In genomic region chr6:125148926-125149568, GRCm38 (mm10) we compare ENCODE assay signal across 8 mouse cellular contexts. TPM values are rescaled to one million over a fixed set of nuclear protein-coding genes. Genes with fewer than 3 reads are reported as not detected.
DNase-seq lines count a peak whose midpoint lies in the region; ATAC-seq and TF ChIP-seq lines count a peak whose summit lies in the region.

No protein-coding gene starts in this region.

- H3K4me3 ChIP-seq in forebrain, postnatal 0 days (ENCODE audit: low read depth, low read length) = no peak overlapping the region
- H3K4me3 ChIP-seq in forebrain, embryonic 16.5 days (replicated peaks; ENCODE audit: low read length) = no peak overlapping the region
- peak overlapping the region; percentile 79 for H3K4me3 ChIP-seq in gastrocnemius, adult 2 months
- no peak overlapping the region for H3K4me3 ChIP-seq in intestine, embryonic 15.5 days (replicated peaks)
- H3K4me3 ChIP-seq in limb, embryonic 13.5 days = 0 out of 2 replicates have a peak overlapping the region, but pooled peaks have one; percentile 2
- H3K4me3 ChIP-seq in stomach, embryonic 14.5 days (ENCODE audit: low read depth, low read length) = no peak overlapping the region

- H3K9ac ChIP-seq in forebrain, postnatal 0 days = no peak overlapping the region
- no peak overlapping the region for H3K9ac ChIP-seq in forebrain, embryonic 16.5 days (replicated peaks; ENCODE audit: low read depth, low read length)
- peak overlapping the region; percentile 30; the same call in 1 of the 2 replicates for H3K9ac ChIP-seq in intestine, embryonic 15.5 days
- H3K9ac ChIP-seq in limb, embryonic 13.5 days = peak overlapping the region; percentile 51
- no peak overlapping the region for H3K9ac ChIP-seq in stomach, embryonic 14.5 days (replicated peaks; ENCODE audit: low read depth, low read length)

- H3K27me3 ChIP-seq in forebrain, postnatal 0 days (ENCODE audit: insufficient read depth, low read length) = no peaks in the 10 kb centered on the region
- no peaks in the 10 kb centered on the region for H3K27me3 ChIP-seq in forebrain, embryonic 16.5 days (replicated peaks; ENCODE audit: control insufficient read depth, insufficient read depth, low read length)
- no peaks in the 10 kb centered on the region for H3K27me3 ChIP-seq in intestine, embryonic 15.5 days (replicated peaks)
- H3K27me3 ChIP-seq in limb, embryonic 13.5 days = no peaks in the 10 kb centered on the region
- no peaks in the 10 kb centered on the region for H3K27me3 ChIP-seq in stomach, embryonic 14.5 days (ENCODE audit: control insufficient read depth, insufficient read depth, low read length)

- H3K36me3 ChIP-seq in forebrain, postnatal 0 days (ENCODE audit: insufficient read depth) = peaks cover 34% of the 10 kb centered on the region
- peaks cover 2% of the 10 kb centered on the region; the same call in 1 of the 2 replicates for H3K36me3 ChIP-seq in forebrain, embryonic 16.5 days (ENCODE audit: control insufficient read depth, insufficient read depth)
- H3K36me3 ChIP-seq in intestine, embryonic 15.5 days = peaks cover 5% of the 10 kb centered on the region; the same call in 1 of the 2 replicates
- H3K36me3 ChIP-seq in limb, embryonic 13.5 days = peaks cover 46% of the 10 kb centered on the region
- peaks cover 4% of the 10 kb centered on the region; the same call in 1 of the 2 replicates for H3K36me3 ChIP-seq in stomach, embryonic 14.5 days (ENCODE audit: control insufficient read depth, insufficient read depth, low read length)

- H3K4me2 ChIP-seq in forebrain, postnatal 0 days (ENCODE audit: low read depth) = no peak overlapping the region
- H3K4me2 ChIP-seq in forebrain, embryonic 16.5 days (ENCODE audit: low read length) = no peak overlapping the region
- no peak overlapping the region for H3K4me2 ChIP-seq in intestine, embryonic 15.5 days (replicated peaks)
- peak overlapping the region; percentile 25 for H3K4me2 ChIP-seq in limb, embryonic 13.5 days (replicated peaks)
- H3K4me2 ChIP-seq in stomach, embryonic 14.5 days (replicated peaks; ENCODE audit: low read depth, low read length) = peak overlapping the region; percentile 14; the same call in 1 of the 2 replicates

- H3K4me1 ChIP-seq in forebrain, postnatal 0 days (ENCODE audit: insufficient read depth) = peaks cover 22% of the 10 kb centered on the region
- H3K4me1 ChIP-seq in forebrain, embryonic 16.5 days (replicated peaks; ENCODE audit: control insufficient read depth, insufficient read depth, low read length) = peaks cover 37% of the 10 kb centered on the region
- peaks cover 40% of the 10 kb centered on the region for H3K4me1 ChIP-seq in intestine, embryonic 15.5 days (replicated peaks)
- peaks cover 50% of the 10 kb centered on the region for H3K4me1 ChIP-seq in limb, embryonic 13.5 days
- peaks cover 21% of the 10 kb centered on the region for H3K4me1 ChIP-seq in stomach, embryonic 14.5 days (ENCODE audit: control insufficient read depth, insufficient read depth, low read length)

- H3K9me3 ChIP-seq in forebrain, postnatal 0 days (ENCODE audit: low read length) = no peaks in the 10 kb centered on the region
- H3K9me3 ChIP-seq in forebrain, embryonic 16.5 days (ENCODE audit: control insufficient read depth, low read length) = no peaks in the 10 kb centered on the region
- H3K9me3 ChIP-seq in intestine, embryonic 15.5 days = no peaks in the 10 kb centered on the region
- H3K9me3 ChIP-seq in limb, embryonic 13.5 days = no peaks in the 10 kb centered on the region
- H3K9me3 ChIP-seq in stomach, embryonic 14.5 days (ENCODE audit: control insufficient read depth, low read depth, low read length) = no peaks in the 10 kb centered on the region

- peak; percentile 35 for DNase-seq in forebrain, postnatal 0 days
- peak; percentile 82 for DNase-seq in Muller cell, postnatal 12 days (ENCODE audit: inconsistent ontology term)
- DNase-seq in gastrocnemius, adult 2 months = peak; percentile 94
- DNase-seq in urinary bladder, postnatal 25 days (ENCODE audit: low spot score) = no peak

- WGBS in forebrain, postnatal 0 days = 73% methylated on average over 16 of the region's 16 CpGs
- WGBS in forebrain, embryonic 16.5 days = 76% methylated on average over 16 of the region's 16 CpGs
- WGBS in intestine, embryonic 15.5 days = 73% methylated on average over 16 of the region's 16 CpGs
- WGBS in limb, embryonic 13.5 days = 77% methylated on average over 16 of the region's 16 CpGs
- 78% methylated on average over 16 of the region's 16 CpGs for WGBS in stomach, embryonic 14.5 days

- intact Hi-C loops in gastrocnemius, adult 2 months (cut with DNase I) = loop anchor here (2.0 to 5.0 kb wide), 2 partner anchors 18 to 83 kb away; partner anchors contain the start of genes Gapdh and Tapbpl

- TF ChIP-seq CTCF in forebrain, postnatal 0 days (IDR thresholded peaks at IDR 0.05; ENCODE audit: low read depth) = no peak
- TF ChIP-seq CTCF in gastrocnemius, adult 2 months (IDR thresholded peaks at IDR 0.05) = no peak

- no peak for ATAC-seq in forebrain, postnatal 0 days
- ATAC-seq in forebrain, embryonic 16.5 days = no peak
- ATAC-seq in intestine, embryonic 15.5 days = no peak
- ATAC-seq in limb, embryonic 13.5 days (ENCODE audit: low FRiP score, low read depth) = no peak
- ATAC-seq in stomach, embryonic 14.5 days (ENCODE audit: insufficient number of reproducible peaks, insufficient read depth, low FRiP score, low read depth) = no peak

- peak overlapping the region; percentile 29; the same call in 1 of the 2 replicates for H3K27ac ChIP-seq in forebrain, postnatal 0 days (ENCODE audit: low read depth, low read length)
- H3K27ac ChIP-seq in forebrain, embryonic 16.5 days (ENCODE audit: low read length) = no peak overlapping the region
- peak overlapping the region; percentile 94 for H3K27ac ChIP-seq in gastrocnemius, adult 2 months
- H3K27ac ChIP-seq in intestine, embryonic 15.5 days = 0 out of 2 replicates have a peak overlapping the region, but pooled peaks have one; percentile 15
- peak overlapping the region; percentile 73 for H3K27ac ChIP-seq in limb, embryonic 13.5 days
- no peak overlapping the region for H3K27ac ChIP-seq in stomach, embryonic 14.5 days (ENCODE audit: low read length)

RNA-seq across cellular contexts. Expression of gene Iffo1, which starts 4.0 kb away (rescaled TPM):
- total RNA-seq in forebrain, postnatal 0 days (2014; rRNA removed) = 24.6 and 28.8 TPM in 2 replicates
- 12.8 and 18.3 TPM in 2 replicates for polyA plus RNA-seq in forebrain, postnatal 0 days (2015; fragmentation: Nextera tagmentation; extraction: Ambion mirVana)
- polyA plus RNA-seq in forebrain, embryonic 16.5 days (2015; fragmentation: Nextera tagmentation; extraction: Ambion mirVana) = 17.3 and 19.3 TPM in 2 replicates
- 1 to 10 TPM; 7.8 to 9.4 TPM for total RNA-seq in gastrocnemius, adult 2 months (2021)
- 6.9 and 7.2 TPM in 2 replicates for polyA plus RNA-seq in intestine, embryonic 15.5 days (2015; fragmentation: Nextera tagmentation; extraction: Ambion mirVana)
- 31.5 and 33.1 TPM in 2 replicates for polyA plus RNA-seq in limb, embryonic 13.5 days (2015; fragmentation: Nextera tagmentation; extraction: Ambion mirVana)
- polyA plus RNA-seq in stomach, embryonic 14.5 days (2014; fragmentation: Nextera tagmentation; extraction: Ambion mirVana) = 7.4 and 9.2 TPM in 2 replicates

RNA-seq across cellular contexts. Expression of gene Gapdh, which starts 17.2 kb away (rescaled TPM):
- 2,022 and 2,511 TPM in 2 replicates for total RNA-seq in forebrain, postnatal 0 days (2014; rRNA removed)
- polyA plus RNA-seq in forebrain, postnatal 0 days (2015; fragmentation: Nextera tagmentation; extraction: Ambion mirVana) = 1,543 and 1,551 TPM in 2 replicates
- 1,297 and 1,346 TPM in 2 replicates for polyA plus RNA-seq in forebrain, embryonic 16.5 days (2015; fragmentation: Nextera tagmentation; extraction: Ambion mirVana)
- over 10,000 TPM in 1 of 2 experiments, 1,000 to 10,000 TPM in 1; 9,742 to 11,894 TPM for total RNA-seq in gastrocnemius, adult 2 months (2021)
- 2,230 and 2,316 TPM in 2 replicates for polyA plus RNA-seq in intestine, embryonic 15.5 days (2015; fragmentation: Nextera tagmentation; extraction: Ambion mirVana)
- 1,893 and 1,983 TPM in 2 replicates for polyA plus RNA-seq in limb, embryonic 13.5 days (2015; fragmentation: Nextera tagmentation; extraction: Ambion mirVana)
- 1,945 and 1,966 TPM in 2 replicates for polyA plus RNA-seq in stomach, embryonic 14.5 days (2014; fragmentation: Nextera tagmentation; extraction: Ambion mirVana)

RNA-seq across cellular contexts. Expression of gene Nop2, which starts 17.3 kb away (rescaled TPM):
- total RNA-seq in forebrain, postnatal 0 days (2014; rRNA removed) = 47.2 and 56.0 TPM in 2 replicates
- polyA plus RNA-seq in forebrain, postnatal 0 days (2015; fragmentation: Nextera tagmentation; extraction: Ambion mirVana) = 39.6 and 43.5 TPM in 2 replicates
- 54.4 and 55.3 TPM in 2 replicates for polyA plus RNA-seq in forebrain, embryonic 16.5 days (2015; fragmentation: Nextera tagmentation; extraction: Ambion mirVana)
- total RNA-seq in gastrocnemius, adult 2 months (2021) = 10 to 100 TPM; 17.9 to 18.1 TPM
- 68.1 and 70.3 TPM in 2 replicates for polyA plus RNA-seq in intestine, embryonic 15.5 days (2015; fragmentation: Nextera tagmentation; extraction: Ambion mirVana)
- polyA plus RNA-seq in limb, embryonic 13.5 days (2015; fragmentation: Nextera tagmentation; extraction: Ambion mirVana) = 65.6 and 67.1 TPM in 2 replicates
- polyA plus RNA-seq in stomach, embryonic 14.5 days (2014; fragmentation: Nextera tagmentation; extraction: Ambion mirVana) = 52.3 and 55.4 TPM in 2 replicates

RNA-seq across cellular contexts. Expression of gene Ncapd2, which starts 42.5 kb away (rescaled TPM):
- 32.5 and 43.5 TPM in 2 replicates for total RNA-seq in forebrain, postnatal 0 days (2014; rRNA removed)
- polyA plus RNA-seq in forebrain, postnatal 0 days (2015; fragmentation: Nextera tagmentation; extraction: Ambion mirVana) = 18.9 and 25.8 TPM in 2 replicates
- polyA plus RNA-seq in forebrain, embryonic 16.5 days (2015; fragmentation: Nextera tagmentation; extraction: Ambion mirVana) = 91.4 and 91.6 TPM in 2 replicates
- 1 to 10 TPM; 6.5 to 9.8 TPM for total RNA-seq in gastrocnemius, adult 2 months (2021)
- polyA plus RNA-seq in intestine, embryonic 15.5 days (2015; fragmentation: Nextera tagmentation; extraction: Ambion mirVana) = 83.3 and 96.9 TPM in 2 replicates
- 146 and 148 TPM in 2 replicates for polyA plus RNA-seq in limb, embryonic 13.5 days (2015; fragmentation: Nextera tagmentation; extraction: Ambion mirVana)
- polyA plus RNA-seq in stomach, embryonic 14.5 days (2014; fragmentation: Nextera tagmentation; extraction: Ambion mirVana) = 107 and 109 TPM in 2 replicates

RNA-seq across cellular contexts. Expression of gene Mrpl51, which starts 42.6 kb away (rescaled TPM):
- 51.3 and 54.0 TPM in 2 replicates for total RNA-seq in forebrain, postnatal 0 days (2014; rRNA removed)
- polyA plus RNA-seq in forebrain, postnatal 0 days (2015; fragmentation: Nextera tagmentation; extraction: Ambion mirVana) = 146 and 148 TPM in 2 replicates
- 137 and 140 TPM in 2 replicates for polyA plus RNA-seq in forebrain, embryonic 16.5 days (2015; fragmentation: Nextera tagmentation; extraction: Ambion mirVana)
- 100 to 1,000 TPM; 214 to 262 TPM for total RNA-seq in gastrocnemius, adult 2 months (2021)
- 267 and 273 TPM in 2 replicates for polyA plus RNA-seq in intestine, embryonic 15.5 days (2015; fragmentation: Nextera tagmentation; extraction: Ambion mirVana)
- polyA plus RNA-seq in limb, embryonic 13.5 days (2015; fragmentation: Nextera tagmentation; extraction: Ambion mirVana) = 212 and 213 TPM in 2 replicates
- polyA plus RNA-seq in stomach, embryonic 14.5 days (2014; fragmentation: Nextera tagmentation; extraction: Ambion mirVana) = 193 and 202 TPM in 2 replicates

Comparison
In these comparisons a context has a peak if more than half of its experiments do, and no peak if none do; other contexts are left out.
1. H3K27ac ChIP-seq: peak in forebrain, postnatal 0 days (single experiment), gastrocnemius, adult 2 months (single experiment), intestine, embryonic 15.5 days (single experiment) and limb, embryonic 13.5 days (single experiment); none in forebrain, embryonic 16.5 days (single experiment) and stomach, embryonic 14.5 days (single experiment).
2. H3K4me2 ChIP-seq: peak in limb, embryonic 13.5 days (single experiment) and stomach, embryonic 14.5 days (single experiment); none in forebrain, postnatal 0 days (single experiment), forebrain, embryonic 16.5 days (single experiment) and intestine, embryonic 15.5 days (single experiment).
3. H3K4me3 ChIP-seq: peak in gastrocnemius, adult 2 months (single experiment) and limb, embryonic 13.5 days (single experiment); none in forebrain, postnatal 0 days (single experiment), forebrain, embryonic 16.5 days (single experiment), intestine, embryonic 15.5 days (single experiment) and stomach, embryonic 14.5 days (single experiment).
4. H3K9ac ChIP-seq: peak in intestine, embryonic 15.5 days (single experiment) and limb, embryonic 13.5 days (single experiment); none in forebrain, postnatal 0 days (single experiment), forebrain, embryonic 16.5 days (single experiment) and stomach, embryonic 14.5 days (single experiment).